Mouse (Mus musculus): ENCODE measurements around the gene Cnn1.
A peak's percentile ranks its signal among the peaks of the same experiment; 100 is the strongest.
"Not testable (repeated sequence)": the region's sequence is repeated elsewhere in the genome, so short reads cannot be mapped to it uniquely, and the experiment has no call there.

Gene Cnn1

DNA sequence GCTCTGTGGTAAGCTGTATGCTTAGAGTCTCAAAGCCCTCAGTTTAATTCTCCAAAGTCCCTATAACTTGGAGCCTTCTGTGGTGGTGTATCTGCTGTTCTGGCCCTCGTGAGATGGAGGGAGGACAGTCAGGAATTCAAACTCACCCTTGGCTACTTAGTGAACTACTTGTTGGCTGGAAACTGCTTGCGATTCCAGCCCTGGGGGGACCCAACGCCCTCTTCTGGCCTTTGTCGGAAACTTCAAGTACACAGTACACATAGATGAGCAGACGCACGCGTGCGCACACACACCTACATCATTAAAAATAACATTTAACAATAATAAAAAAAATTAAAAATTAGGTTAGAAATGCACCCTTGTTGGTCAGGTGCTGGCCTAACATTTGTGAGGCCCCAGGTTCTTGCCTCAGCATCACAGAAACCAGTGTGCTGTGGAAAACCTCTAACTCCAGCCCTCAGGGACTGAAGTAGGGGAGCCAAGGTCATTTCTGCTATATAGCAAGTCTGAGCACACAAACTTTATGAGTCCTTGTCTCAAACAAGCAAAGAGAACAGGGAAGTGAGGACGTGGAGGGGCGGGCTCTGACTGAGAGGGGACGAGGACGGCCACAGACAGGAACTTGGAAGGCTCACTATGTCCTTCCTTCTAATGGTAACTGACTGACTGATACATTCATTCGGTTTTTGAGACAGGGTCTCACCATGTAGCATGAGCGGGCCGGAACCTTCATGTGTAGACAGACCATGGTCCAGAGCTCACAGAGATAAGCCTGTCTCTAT, 26.4 kb downstream of the Cnn1 start:
- no peak for DNase-seq (ENCODE audit: low spot score)

DNA sequence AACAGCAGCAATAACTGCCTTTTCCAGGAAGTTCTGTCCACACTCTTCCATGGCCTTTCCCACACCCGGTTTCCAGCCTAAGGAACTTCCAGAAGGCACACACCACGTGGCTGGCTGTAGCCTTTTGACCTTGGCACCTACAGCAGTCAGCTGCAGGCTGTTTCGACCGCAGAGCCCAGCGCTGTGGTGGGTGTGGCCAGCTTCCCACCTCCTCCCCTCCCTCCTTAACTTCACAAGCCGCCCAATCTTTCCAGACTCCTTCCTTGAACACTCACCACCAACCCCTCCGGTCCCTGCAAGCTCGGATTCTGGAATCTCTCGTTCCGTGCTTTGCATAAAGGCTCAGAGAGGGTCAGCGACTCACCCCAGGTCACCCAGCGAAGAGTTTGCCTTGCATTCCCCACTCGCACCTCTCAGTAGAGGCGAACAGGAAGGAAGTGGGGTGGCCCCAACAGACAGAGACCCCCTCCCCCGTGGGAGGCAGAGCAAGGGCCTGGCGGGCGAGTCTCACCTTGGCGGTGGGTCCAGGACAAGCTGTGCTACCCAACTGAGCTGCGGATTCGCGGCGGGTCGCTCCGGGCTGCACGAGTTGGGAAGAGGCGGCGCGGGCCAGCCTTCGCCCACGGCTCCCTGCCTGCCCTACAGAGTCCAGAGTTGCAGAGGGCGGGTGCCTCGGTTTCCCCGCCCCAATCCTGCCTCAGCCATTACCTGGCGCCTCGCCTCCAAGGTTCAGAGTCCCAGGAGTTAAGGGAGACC, 32.4 kb downstream of the Cnn1 start:
- DNase-seq (ENCODE audit: low spot score), result peak; percentile 42

DNA sequence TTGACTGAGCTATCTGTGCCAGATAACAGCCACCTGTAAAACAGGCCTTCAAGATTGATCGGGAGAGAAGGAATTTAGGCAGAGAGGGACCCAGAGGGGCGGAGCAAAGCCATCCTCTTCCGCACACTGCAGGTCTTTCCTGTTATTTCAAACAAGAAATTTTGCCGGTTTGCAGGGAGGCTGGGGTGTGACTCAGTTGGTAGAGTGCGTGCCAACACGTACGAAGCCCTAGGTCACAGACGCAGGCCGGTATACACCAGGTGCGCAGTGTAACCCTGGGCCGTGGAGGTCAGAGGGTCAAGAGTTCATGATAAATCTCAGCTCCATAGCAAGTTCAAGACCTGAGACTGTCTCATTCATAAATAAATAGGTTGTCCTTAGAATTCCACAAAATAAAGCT, 33.2 kb downstream of the Cnn1 start:
- DNase-seq (ENCODE audit: low spot score), result no peak

GRCm38 (mm10) chr9:22134246-22134890, 35.4 kb downstream of the Cnn1 start:
- no peak for DNase-seq (ENCODE audit: low spot score)

DNA sequence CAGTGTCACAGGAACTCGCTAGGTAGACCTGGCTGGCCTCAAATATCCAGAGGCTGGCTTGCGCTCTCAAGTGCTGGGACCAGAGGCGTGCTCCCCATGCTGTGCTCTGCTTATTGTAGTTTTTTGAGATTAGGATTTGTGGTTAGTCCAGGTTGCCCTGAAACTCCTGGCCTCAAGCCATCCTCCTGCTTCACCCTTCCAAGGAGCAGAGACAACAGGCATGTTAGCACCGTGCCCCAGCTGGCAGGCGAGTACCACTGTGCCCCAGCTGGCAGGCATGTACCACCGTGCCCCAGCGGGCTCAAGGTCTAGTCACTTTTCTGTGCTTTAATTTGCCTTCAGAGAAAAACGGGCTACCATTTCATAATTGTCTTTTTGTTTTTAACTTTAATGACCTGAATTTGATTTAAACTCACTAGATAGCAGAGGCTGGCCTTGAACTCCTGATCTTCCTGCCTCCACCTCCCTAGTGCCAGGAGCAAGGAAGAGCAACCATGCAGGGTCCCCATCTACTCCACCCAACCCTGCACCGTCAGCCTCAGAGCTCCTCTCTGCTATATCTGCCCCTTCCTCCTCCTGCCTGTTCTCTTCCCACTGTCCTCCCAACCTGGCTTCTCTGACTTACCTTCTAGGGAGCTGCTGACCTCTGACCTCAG, 36.1 kb downstream of the Cnn1 start:
- no peak for DNase-seq (ENCODE audit: low spot score)

GRCm38 (mm10) chr9:22135644-22136390, 36.8 kb downstream of the Cnn1 start, which contains the start of gene Acp5:
TSS of gene Acp5 (minus strand) at chr9:22135711.
- DNase-seq (ENCODE audit: low spot score), result peak; percentile 55

DNA sequence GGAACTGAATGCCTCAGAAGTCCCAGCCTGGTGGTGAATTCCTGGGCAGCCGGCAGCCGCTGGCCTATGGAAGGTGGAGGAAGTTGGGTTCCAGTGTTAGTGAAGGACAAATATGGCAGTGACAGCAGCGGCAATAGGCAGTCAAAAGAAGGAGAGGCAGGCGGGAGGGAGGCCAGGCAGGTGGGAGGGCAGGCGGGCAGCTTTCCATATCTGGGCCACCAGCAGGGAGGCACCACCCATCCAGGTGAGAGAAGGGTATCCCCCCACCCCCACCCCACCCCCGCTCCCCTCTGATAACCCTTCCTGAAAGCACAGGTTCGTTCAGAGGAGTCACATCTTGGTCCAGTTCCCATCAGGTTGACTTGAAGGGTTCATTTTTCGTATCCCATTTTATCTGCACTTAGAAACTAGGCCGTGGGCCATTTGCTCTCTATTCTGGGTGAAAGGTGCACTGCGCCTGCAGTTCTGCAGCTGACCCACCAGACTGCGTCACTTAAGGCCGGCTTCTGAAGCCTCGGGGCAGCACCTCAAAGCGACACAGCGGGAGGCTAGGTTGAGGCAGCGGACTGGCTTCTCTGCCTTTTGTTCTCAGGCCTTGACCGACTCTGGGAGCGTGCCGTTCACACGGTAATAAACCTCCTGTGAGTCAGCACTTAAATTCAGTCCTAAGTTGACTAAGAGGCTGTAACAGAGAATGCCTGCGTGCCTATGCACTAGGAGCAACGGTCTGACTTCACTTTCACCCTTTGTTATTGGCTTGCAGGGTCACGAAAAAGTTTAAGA, 37.9 kb downstream of the Cnn1 start:
- DNase-seq (ENCODE audit: low spot score), result no peak

DNA sequence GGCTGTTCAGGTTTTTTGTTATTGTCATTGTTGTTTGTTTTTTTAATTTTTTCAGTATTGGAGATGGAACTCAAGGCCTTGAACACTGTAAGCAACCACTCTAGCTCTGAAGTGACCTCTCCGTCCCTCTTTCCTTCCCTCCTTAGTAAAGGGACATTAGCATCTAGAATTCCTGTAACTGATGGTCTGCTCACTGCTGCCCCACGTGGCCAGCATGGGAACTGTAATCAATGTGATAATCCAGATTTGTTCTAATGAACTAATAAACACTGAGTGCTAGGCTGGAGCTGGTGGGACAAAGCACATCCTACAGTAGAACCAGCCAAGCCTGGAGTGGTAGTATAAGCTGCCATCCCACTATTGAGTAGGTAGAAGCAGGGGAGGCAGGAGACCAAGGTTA, 39.5 kb downstream of the Cnn1 start:
- DNase-seq (ENCODE audit: low spot score), result peak; percentile 49

DNA sequence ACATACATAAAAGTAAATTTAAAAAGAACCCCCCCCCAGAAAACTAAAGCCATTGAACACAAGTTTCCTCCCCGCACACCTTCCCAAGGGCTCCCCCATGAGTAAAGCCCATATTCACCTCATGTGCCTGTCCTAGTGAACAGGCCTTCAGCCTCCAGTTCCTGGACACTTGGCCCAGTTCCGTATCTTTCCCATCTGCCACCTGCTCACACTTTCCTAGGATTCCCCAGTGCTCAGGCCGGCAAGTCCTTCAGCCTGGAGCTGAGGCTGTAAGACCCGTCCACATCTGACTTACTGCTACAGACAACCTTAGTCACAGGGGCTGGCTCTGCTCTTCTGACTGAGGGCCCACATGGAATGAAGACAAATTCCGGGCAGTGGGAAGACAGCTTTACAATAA, 40.7 kb downstream of the Cnn1 start:
- no peak for DNase-seq (ENCODE audit: low spot score)

DNA sequence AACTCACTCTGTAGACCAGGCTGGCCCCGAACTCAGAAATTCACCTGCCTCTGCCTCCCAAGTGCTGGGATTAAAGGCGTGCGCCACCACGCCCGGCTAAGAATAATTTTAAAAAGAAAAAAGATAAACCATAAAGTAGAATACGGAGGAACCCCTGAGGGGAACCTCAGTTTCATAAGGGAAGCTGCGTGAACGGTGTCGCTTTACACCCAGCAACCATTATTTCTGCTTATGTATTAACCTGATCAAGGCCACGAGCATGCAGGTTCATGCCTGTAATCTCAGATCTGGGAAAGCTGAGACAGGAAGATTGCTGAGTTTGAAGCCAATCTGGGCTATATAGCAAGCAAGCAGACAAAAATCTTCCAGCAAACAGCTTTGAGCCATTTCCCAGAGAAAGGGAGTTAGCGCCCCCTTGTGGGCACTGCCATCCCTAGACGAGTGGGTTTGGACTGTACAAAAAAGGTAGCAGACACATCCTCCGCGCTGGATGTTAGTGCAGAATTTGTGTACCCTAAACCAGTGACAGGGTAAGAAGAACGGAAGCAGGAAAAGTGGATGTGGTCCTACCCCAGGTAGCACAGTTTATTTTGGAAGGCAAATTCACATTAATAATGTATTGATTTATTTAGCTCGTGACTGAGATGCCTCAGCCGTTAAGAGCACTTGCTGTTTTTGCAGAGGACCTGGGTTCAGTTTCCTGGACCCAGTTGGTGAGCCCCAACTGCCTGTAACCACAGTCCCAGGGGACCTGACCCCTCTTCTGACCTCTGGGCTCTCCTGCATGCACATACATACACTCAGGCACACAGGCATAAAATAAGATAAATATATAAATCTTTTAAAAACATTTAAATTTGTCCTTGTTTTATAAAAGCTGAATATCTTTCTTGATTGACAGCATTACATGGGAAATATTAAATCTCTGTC, 44.4 kb downstream of the Cnn1 start:
- peak; percentile 81 for DNase-seq (ENCODE audit: low spot score)

- no peak for DNase-seq (ENCODE audit: low spot score)
Observed at GRCm38 (mm10) chr9:22144304-22144965, 45.4 kb downstream of the Cnn1 start.

- DNase-seq (ENCODE audit: low spot score), result no peak
Observed at GRCm38 (mm10) chr9:22149426-22150248, 50.6 kb downstream of the Cnn1 start.

DNA sequence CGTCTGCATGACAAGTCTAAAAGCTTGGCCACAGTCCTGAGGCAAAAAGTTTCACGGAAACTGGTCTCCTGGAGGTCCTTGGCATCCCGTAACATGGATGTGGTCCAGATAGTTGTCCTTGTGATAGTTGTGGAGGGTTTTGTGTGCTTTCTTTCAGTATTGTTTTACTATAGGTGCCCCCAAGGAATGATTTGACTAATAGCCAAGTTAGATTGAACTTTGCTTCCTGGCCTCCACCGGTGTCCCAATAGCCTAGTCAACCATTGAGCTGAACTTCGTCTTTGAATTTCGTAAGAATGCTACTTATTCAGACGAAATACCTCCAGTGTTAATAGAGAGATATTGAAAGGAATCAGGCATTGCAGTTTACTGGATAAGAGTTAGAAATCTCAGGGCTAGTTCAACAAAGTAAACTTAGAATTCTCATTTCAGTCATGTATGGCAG, 51.3 kb downstream of the Cnn1 start:
- not testable (repeated sequence) for DNase-seq (ENCODE audit: low spot score)

- no peak for DNase-seq (ENCODE audit: low spot score)
Observed at GRCm38 (mm10) chr9:22150946-22151345, 51.9 kb downstream of the Cnn1 start.

DNA sequence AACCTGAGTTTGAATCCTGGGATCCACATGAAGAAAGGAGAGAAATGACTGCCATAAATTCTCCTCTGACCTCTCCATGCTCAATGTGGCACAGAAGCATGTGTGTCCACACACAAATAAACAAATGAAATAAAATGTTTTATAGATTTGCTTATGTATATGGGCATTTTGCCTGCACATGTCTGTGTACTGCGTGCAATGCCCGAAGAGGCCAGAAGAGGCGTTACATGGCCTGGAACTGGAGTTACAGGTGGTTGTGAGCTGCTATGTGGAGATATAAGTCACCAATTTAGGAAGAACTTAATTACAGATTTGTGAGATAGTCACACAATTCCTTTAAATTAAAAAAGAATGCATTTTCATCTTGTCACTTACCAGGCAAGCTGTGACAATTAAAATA, 54.8 kb downstream of the Cnn1 start:
- no peak for DNase-seq (ENCODE audit: low spot score)

GRCm38 (mm10) chr9:22155614-22156013, 56.6 kb downstream of the Cnn1 start:
- DNase-seq (ENCODE audit: low spot score), result peak; percentile 65

- DNase-seq (ENCODE audit: low spot score), result peak; percentile 99
Observed at GRCm38 (mm10) chr9:22156497-22157245, 57.7 kb downstream of the Cnn1 start, which contains the start of gene Pigyl. TSS of gene Pigyl (plus strand) at chr9:22156846.
